Mouse (Mus musculus): Measurements from ENCODE around the gene Pfkm.
A peak's percentile ranks its signal among the peaks of the same experiment; 100 is the strongest.

Pfkm gene

DNA sequence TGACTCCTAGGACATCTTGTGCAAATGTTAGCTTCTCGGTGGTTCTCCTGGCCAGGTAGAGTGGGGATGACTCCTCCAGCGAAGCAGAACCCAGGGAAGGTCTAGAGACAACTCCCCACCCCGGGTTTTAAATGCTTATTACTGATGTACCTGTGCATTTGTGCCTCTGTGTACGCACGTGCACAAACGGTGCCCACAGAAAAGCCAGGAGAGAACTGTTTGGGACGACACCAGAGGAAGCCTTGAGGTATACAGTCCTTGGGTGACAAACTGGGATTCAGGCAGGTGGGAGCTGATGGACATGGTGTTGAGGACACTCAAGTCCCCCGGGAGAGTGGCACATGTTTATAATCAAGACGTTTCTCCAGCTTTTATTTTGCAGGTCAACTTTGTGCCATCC is 78.5 kb downstream of the Pfkm start:
- no peak for DNase-seq (ENCODE audit: low spot score in 2 of 2)

DNA sequence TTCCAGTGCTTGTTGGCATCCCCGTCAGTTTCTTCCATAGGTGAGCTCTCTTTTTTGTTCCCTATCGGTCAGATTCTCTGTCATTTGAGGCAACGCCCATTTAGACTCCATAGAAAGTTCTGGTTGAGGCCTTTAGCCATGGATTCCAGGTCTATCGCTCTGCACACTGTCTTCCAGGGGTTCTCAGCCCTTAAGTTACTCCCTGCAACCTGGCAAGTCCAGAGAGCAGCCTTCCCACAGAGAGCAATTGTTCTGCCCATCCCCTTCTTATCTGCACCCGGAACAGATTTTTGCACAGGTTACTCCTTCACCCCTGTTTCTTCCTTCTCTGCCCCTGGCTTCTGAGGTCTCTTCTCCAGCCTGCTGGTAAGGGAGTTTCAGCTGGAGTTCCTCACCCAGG is 79.7 kb downstream of the Pfkm start:
- DNase-seq (ENCODE audit: low spot score in 2 of 2) = no peak

DNA sequence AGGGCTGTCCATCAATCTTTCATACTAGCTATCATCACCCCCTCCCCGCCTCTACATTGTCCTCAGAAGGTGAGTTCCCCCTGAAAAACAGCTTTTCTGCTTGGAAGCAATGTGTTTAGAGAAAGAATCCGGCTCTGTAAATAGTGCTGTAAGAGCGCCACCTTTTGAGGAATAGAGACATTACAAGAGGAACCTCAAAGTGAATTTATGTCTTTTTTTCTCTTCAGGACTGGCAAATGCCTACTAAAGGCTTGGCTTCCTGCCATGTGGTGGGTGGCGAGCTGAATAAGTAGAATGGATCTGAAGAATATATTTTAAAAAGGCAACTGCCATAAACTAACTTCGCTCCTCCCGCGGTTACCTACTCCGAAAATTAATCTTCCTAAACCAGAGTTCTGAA is 81.4 kb downstream of the Pfkm start:
- DNase-seq (ENCODE audit: low spot score in 2 of 2) = peak; percentile 73 to 89

- no peak for DNase-seq (ENCODE audit: low spot score in 2 of 2)
Observed at GRCm38 (mm10) chr15:98177320-98177719, 84.9 kb downstream of the Pfkm start.

- DNase-seq (ENCODE audit: low spot score in 2 of 2) = no peak
Observed at GRCm38 (mm10) chr15:98180567-98181131, 88.3 kb downstream of the Pfkm start.

DNA sequence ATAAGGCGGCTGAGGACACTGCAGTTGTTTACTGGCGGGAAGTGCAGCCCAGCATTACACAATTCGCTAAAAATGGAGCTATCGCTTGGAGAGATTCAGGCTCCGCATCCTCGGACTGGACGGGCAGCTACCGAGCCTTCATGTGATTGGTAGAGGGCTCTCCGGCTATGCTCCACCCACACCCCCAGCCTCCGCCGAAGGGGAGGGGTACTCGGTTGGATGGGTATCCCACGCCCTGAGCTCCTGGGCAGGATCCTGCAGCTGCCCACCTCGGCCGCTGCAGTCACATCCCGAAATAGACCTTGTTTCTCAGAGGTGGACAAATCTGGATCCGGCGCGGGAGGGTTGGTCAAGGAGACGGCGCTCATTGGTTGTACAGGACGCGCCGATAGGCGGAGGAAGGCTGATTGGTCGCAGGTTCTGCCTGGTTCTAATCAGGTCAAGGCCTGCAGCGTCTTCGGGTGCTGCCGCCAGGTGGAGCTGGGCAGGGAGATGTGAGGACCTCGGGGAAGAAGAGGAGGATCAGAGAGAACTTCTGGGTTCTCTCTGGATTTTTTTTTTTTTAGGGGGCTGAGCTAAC is 88.8 kb downstream of the Pfkm start:
- DNase-seq (ENCODE audit: low spot score in 2 of 2) = peak; percentile 93 to 96

All from frontal cortex, postnatal 36 days (tissue).